Mouse (Mus musculus): ENCODE data around the gene Cox7a1. TPM values are rescaled to one million over a fixed set of nuclear protein-coding genes. Genes with fewer than 3 reads are reported as not detected.

Gene Cox7a1
- polyA plus RNA-seq, 1 experiment from 2014 or later: 3.5 TPM

DNA sequence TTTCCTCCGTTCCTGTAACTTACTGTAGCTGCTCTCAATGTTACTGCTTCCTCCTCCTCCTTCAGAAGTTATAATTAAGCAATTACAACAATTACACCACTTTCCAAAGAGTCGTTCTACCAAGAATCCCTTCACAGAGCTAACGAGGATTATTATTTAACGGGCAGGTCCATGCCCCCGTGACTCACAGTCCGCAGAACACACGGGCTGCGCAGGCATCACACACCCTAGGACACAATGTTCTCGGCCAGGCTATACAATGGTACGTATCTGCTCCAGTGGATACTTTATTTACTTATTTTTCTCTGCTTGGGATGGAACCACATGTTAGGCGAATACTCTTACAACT, 36.0 kb downstream of the Cox7a1 start:
- DNase-seq (ENCODE audit: low spot score) (no peak), ATAC-seq (replicated peaks; ENCODE audit: low FRiP score) (no peak)
- H3K36me3 ChIP-seq (ENCODE audit: control insufficient read depth, insufficient read depth, low read length): peaks cover 6% of the 10 kb centered on the region; the same call in 1 of the 2 replicates
- peak overlapping the region; percentile 48 for H3K9ac ChIP-seq (ENCODE audit: low read length)
- peaks cover 7% of the 10 kb centered on the region; the same call in 1 of the 2 replicates for H3K4me1 ChIP-seq (replicated peaks; ENCODE audit: control insufficient read depth, insufficient read depth, low read length)
- H3K27me3 ChIP-seq (ENCODE audit: control insufficient read depth, insufficient read depth, low read length): no peaks in the 10 kb centered on the region
- H3K9me3 ChIP-seq (ENCODE audit: control insufficient read depth, low read length): no peaks in the 10 kb centered on the region
- H3K4me2 ChIP-seq (ENCODE audit: low read depth, low read length, severe bottlenecking): peak overlapping the region; percentile 62
- H3K4me3 ChIP-seq (ENCODE audit: low read depth, low read length): peak overlapping the region; percentile 37
- no peak overlapping the region for H3K27ac ChIP-seq (ENCODE audit: low read depth, low read length)
- 17% methylated on average over 11 of the region's 11 CpGs for WGBS

DNA sequence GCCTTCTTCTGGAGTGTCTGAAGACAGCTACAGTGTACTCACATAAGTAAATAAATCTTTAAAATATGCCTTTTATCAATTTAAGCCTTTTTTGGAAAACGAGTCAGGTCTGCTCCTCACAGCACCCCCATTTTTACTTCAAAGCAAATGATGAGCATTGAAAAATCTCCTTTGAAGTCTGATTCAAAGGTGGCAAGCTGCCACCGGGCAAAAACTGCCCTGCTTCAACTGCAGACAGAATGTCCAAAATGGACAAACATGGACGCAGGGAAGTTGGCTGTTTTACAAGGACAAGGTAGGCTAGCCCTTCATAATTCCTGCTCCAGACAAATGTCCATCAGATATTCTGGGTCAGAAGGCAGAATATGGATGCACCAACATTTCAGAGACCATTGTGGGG, 37.5 kb downstream of the Cox7a1 start:
- ATAC-seq (replicated peaks; ENCODE audit: low FRiP score) (no peak), DNase-seq (ENCODE audit: low spot score) (no peak)
- Histone ChIP-seq H3K4me3 (ENCODE audit: low read depth, low read length) (no peak overlapping the region), H3K27ac (ENCODE audit: low read depth, low read length) (no peak overlapping the region), H3K9ac (ENCODE audit: low read length) (no peak overlapping the region), H3K9me3 (ENCODE audit: control insufficient read depth, low read length) (no peaks in the 10 kb centered on the region), H3K4me1 (replicated peaks; ENCODE audit: control insufficient read depth, insufficient read depth, low read length) (peaks cover 7% of the 10 kb centered on the region; the same call in 1 of the 2 replicates), H3K4me2 (ENCODE audit: low read depth, low read length, severe bottlenecking) (no peak overlapping the region), H3K36me3 (ENCODE audit: control insufficient read depth, insufficient read depth, low read length) (peaks cover 14% of the 10 kb centered on the region), H3K27me3 (ENCODE audit: control insufficient read depth, insufficient read depth, low read length) (no peaks in the 10 kb centered on the region)
- 88% methylated on average over 3 of the region's 3 CpGs for WGBS

GRCm38 (mm10) chr7:30222205-30222604, 38.3 kb downstream of the Cox7a1 start:
- no peak overlapping the region for H3K4me2 ChIP-seq (ENCODE audit: low read depth, low read length, severe bottlenecking)
- H3K27me3 ChIP-seq (ENCODE audit: control insufficient read depth, insufficient read depth, low read length): no peaks in the 10 kb centered on the region
- H3K4me3 ChIP-seq (ENCODE audit: low read depth, low read length): no peak overlapping the region
- no peak overlapping the region for H3K27ac ChIP-seq (ENCODE audit: low read depth, low read length)
- DNase-seq (ENCODE audit: low spot score) (no peak), ATAC-seq (replicated peaks; ENCODE audit: low FRiP score) (no peak)
- H3K9me3 ChIP-seq (ENCODE audit: control insufficient read depth, low read length): no peaks in the 10 kb centered on the region
- no peak overlapping the region for H3K9ac ChIP-seq (ENCODE audit: low read length)
- WGBS: 93% methylated on average over 5 of the region's 5 CpGs
- peaks cover 7% of the 10 kb centered on the region; the same call in 1 of the 2 replicates for H3K4me1 ChIP-seq (replicated peaks; ENCODE audit: control insufficient read depth, insufficient read depth, low read length)
- H3K36me3 ChIP-seq (ENCODE audit: control insufficient read depth, insufficient read depth, low read length): peaks cover 14% of the 10 kb centered on the region

GRCm38 (mm10) chr7:30224206-30224605, 40.3 kb downstream of the Cox7a1 start:
- 91% methylated on average over 12 of the region's 12 CpGs for WGBS
- Histone ChIP-seq H3K9me3 (ENCODE audit: control insufficient read depth, low read length) (no peaks in the 10 kb centered on the region), H3K27ac (ENCODE audit: low read depth, low read length) (no peak overlapping the region), H3K9ac (ENCODE audit: low read length) (no peak overlapping the region), H3K36me3 (ENCODE audit: control insufficient read depth, insufficient read depth, low read length) (peaks cover 14% of the 10 kb centered on the region), H3K4me1 (replicated peaks; ENCODE audit: control insufficient read depth, insufficient read depth, low read length) (peaks cover 5% of the 10 kb centered on the region; the same call in 1 of the 2 replicates), H3K27me3 (ENCODE audit: control insufficient read depth, insufficient read depth, low read length) (no peaks in the 10 kb centered on the region), H3K4me3 (ENCODE audit: low read depth, low read length) (no peak overlapping the region), H3K4me2 (ENCODE audit: low read depth, low read length, severe bottlenecking) (no peak overlapping the region)
- no peak for ATAC-seq (replicated peaks; ENCODE audit: low FRiP score)
- no peak for DNase-seq (ENCODE audit: low spot score)

GRCm38 (mm10) chr7:30231328-30231668, 47.4 kb downstream of the Cox7a1 start:
- Histone ChIP-seq H3K36me3 (ENCODE audit: control insufficient read depth, insufficient read depth, low read length) (peaks cover 2% of the 10 kb centered on the region; the same call in 1 of the 2 replicates), H3K4me3 (ENCODE audit: low read depth, low read length) (peak overlapping the region; percentile 79), H3K9me3 (ENCODE audit: control insufficient read depth, low read length) (no peaks in the 10 kb centered on the region), H3K4me2 (ENCODE audit: low read depth, low read length, severe bottlenecking) (peak overlapping the region; percentile 86), H3K9ac (ENCODE audit: low read length) (peak overlapping the region; percentile 78), H3K27ac (ENCODE audit: low read depth, low read length) (peak overlapping the region; percentile 96), H3K27me3 (ENCODE audit: control insufficient read depth, insufficient read depth, low read length) (no peaks in the 10 kb centered on the region), H3K4me1 (replicated peaks; ENCODE audit: control insufficient read depth, insufficient read depth, low read length) (peaks cover 5% of the 10 kb centered on the region)
- WGBS: under 1% methylated on average over 16 of the region's 16 CpGs
- ATAC-seq (replicated peaks; ENCODE audit: low FRiP score) (peak; percentile 57), DNase-seq (ENCODE audit: low spot score) (no peak)

GRCm38 (mm10) chr7:30231669-30232454, 47.9 kb downstream of the Cox7a1 start, which contains the start of the genes Polr2i and Tbcb:
TSS of gene Polr2i (plus strand) at chr7:30231948.
TSS of gene Tbcb (minus strand) at chr7:30232272.
- peak within 1 kb of the TSS; percentile 96 for H3K27ac ChIP-seq (ENCODE audit: low read depth, low read length)
- no peaks in the 10 kb centered on the region for H3K9me3 ChIP-seq (ENCODE audit: control insufficient read depth, low read length)
- peaks cover 5% of the 10 kb centered on the region for H3K4me1 ChIP-seq (replicated peaks; ENCODE audit: control insufficient read depth, insufficient read depth, low read length)
- H3K4me3 ChIP-seq (ENCODE audit: low read depth, low read length): peak within 1 kb of the TSS; percentile 79
- H3K36me3 ChIP-seq (ENCODE audit: control insufficient read depth, insufficient read depth, low read length): no peaks in the 10 kb centered on the region; the same call in 1 of the 2 replicates
- peak; percentile 98 for DNase-seq (ENCODE audit: low spot score)
- H3K27me3 ChIP-seq (ENCODE audit: control insufficient read depth, insufficient read depth, low read length): no peaks in the 10 kb centered on the region
- ATAC-seq (replicated peaks; ENCODE audit: low FRiP score): peak; percentile 95
- H3K4me2 ChIP-seq (ENCODE audit: low read depth, low read length, severe bottlenecking): peak within 1 kb of the TSS; percentile 86
- H3K9ac ChIP-seq (ENCODE audit: low read length): peak within 1 kb of the TSS; percentile 78
- under 1% methylated on average over 67 of the region's 67 CpGs for WGBS

- Histone ChIP-seq H3K9me3 (ENCODE audit: control insufficient read depth, low read length) (no peaks in the 10 kb centered on the region), H3K4me3 (ENCODE audit: low read depth, low read length) (peak overlapping the region; percentile 79), H3K27ac (ENCODE audit: low read depth, low read length) (peak overlapping the region; percentile 96; the same call in 1 of the 2 replicates), H3K4me2 (ENCODE audit: low read depth, low read length, severe bottlenecking) (peak overlapping the region; percentile 64), H3K9ac (ENCODE audit: low read length) (peak overlapping the region; percentile 78), H3K4me1 (replicated peaks; ENCODE audit: control insufficient read depth, insufficient read depth, low read length) (peaks cover 5% of the 10 kb centered on the region), H3K27me3 (ENCODE audit: control insufficient read depth, insufficient read depth, low read length) (no peaks in the 10 kb centered on the region), H3K36me3 (ENCODE audit: control insufficient read depth, insufficient read depth, low read length) (no peaks in the 10 kb centered on the region; the same call in 1 of the 2 replicates)
- WGBS: 6% methylated on average over 24 of the region's 24 CpGs
- DNase-seq (ENCODE audit: low spot score) (peak; percentile 79), ATAC-seq (replicated peaks; ENCODE audit: low FRiP score) (peak; percentile 28)
Observed at GRCm38 (mm10) chr7:30232631-30233148, 48.7 kb downstream of the Cox7a1 start.

DNA sequence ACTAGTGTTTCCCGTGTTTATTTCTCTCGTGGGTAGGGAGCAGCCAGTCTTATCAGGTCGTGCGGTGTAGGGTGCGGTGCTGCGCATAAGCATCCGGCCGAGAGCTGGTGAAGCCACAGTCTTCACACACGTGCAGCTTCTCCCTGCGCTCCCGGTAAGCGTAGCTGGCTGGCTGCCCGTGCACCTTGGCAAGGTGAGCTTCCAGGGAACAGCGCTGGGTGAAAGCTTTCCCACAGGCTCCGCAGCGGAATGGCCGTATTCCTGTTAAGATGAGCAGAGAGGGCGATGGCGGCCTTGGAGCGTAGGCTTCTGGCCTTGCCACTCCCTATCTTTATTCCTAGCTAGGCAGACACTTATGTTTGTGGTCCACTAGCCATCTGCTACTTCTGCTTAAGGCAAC, 49.4 kb downstream of the Cox7a1 start:
- WGBS: 92% methylated on average over 20 of the region's 20 CpGs
- Histone ChIP-seq H3K4me3 (ENCODE audit: low read depth, low read length) (no peak overlapping the region), H3K27me3 (ENCODE audit: control insufficient read depth, insufficient read depth, low read length) (no peaks in the 10 kb centered on the region), H3K4me2 (ENCODE audit: low read depth, low read length, severe bottlenecking) (peak overlapping the region; percentile 64; the same call in 1 of the 2 replicates), H3K27ac (ENCODE audit: low read depth, low read length) (no peak overlapping the region), H3K9me3 (ENCODE audit: control insufficient read depth, low read length) (no peaks in the 10 kb centered on the region), H3K9ac (ENCODE audit: low read length) (no peak overlapping the region), H3K4me1 (replicated peaks; ENCODE audit: control insufficient read depth, insufficient read depth, low read length) (peaks cover 5% of the 10 kb centered on the region), H3K36me3 (ENCODE audit: control insufficient read depth, insufficient read depth, low read length) (no peaks in the 10 kb centered on the region; the same call in 1 of the 2 replicates)
- no peak for ATAC-seq (replicated peaks; ENCODE audit: low FRiP score)
- DNase-seq (ENCODE audit: low spot score): no peak
